Mouse (Mus musculus): Measurements from ENCODE around the gene Gm4737.

- TF ChIP-seq POLR2A (IDR thresholded peaks at IDR 0.05; ENCODE audit: low read depth, low read length) (no peak), HCFC1 (IDR thresholded peaks at IDR 0.05; ENCODE audit: low read depth, low read length) (no peak), MAZ (IDR thresholded peaks at IDR 0.05; ENCODE audit: low read depth, low read length) (no peak), MXI1 (IDR thresholded peaks at IDR 0.05; ENCODE audit: low read depth, low read length) (no peak), EP300 (IDR thresholded peaks at IDR 0.05; ENCODE audit: low read length) (no peak), KAT2A (IDR thresholded peaks at IDR 0.05; ENCODE audit: insufficient replicate concordance, low read length) (no peak)
Observed at GRCm38 (mm10) chr16:46173039-46173438, 18.2 kb upstream of the Gm4737 start.

All from CH12.LX (cell line).